Mouse (Mus musculus) small intestine, adult 2 months (tissue): Measurements from ENCODE around the gene Tubgcp2.

Experiments
- CTCF ChIP-seq: fragments of 200-500 bp; IDR thresholded peaks from 2 replicates; pipeline ENCODE4 v1.5.1; 2012; ENCODE audit warnings: low read depth, mild to moderate bottlenecking, control low read depth, inconsistent platforms, low read length, moderate library complexity, mixed read lengths; ENCODE audit not compliant: insufficient replicate concordance, insufficient read length; ENCODE audit errors: extremely low read depth
- POLR2A ChIP-seq: fragments of 200-500 bp; IDR thresholded peaks from 2 replicates; pipeline ENCODE4 v1.6.1; 2012; ENCODE audit warnings: low read depth, mild to moderate bottlenecking, control low read depth, inconsistent platforms, low read length, moderate library complexity

DNA sequence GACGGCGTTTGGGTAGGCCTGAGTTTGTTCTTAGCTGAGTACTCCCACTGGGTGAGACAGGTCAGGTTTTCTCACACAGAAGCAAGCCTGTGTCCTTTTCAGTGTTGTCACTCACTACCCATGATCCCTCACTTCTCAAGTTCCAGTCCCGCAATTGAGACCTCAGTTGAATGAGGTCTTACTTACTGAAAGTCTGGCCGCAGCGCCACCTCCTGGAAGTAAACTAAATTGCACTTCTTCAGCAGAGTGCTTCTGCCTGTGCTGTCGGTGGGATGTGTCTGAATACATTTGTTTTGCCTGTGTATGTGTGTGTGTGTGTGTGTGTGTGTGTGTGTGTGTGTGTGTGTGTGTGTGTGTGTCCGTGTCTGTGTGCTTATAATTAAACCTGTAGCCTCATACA is 26.6 kb upstream of the Tubgcp2 start:
- TF ChIP-seq CTCF = peak; percentile 55; the same call in 1 of the 2 replicates
- no peak for TF ChIP-seq POLR2A
